Mouse (Mus musculus): Measurements from ENCODE around the gene Pex7. TPM values are rescaled to one million over a fixed set of nuclear protein-coding genes. Genes with fewer than 3 reads are reported as not detected.

The Pex7 gene
- polyA plus RNA-seq, 3 experiments from 2014 or later: 1.6 to 12.6 (median 5.8) TPM

Other genes starting within 250 kb of the Pex7 start
- gene Il20ra, start 195.1 kb downstream of the Pex7 start, polyA plus RNA-seq (2017; shearing (Covaris generic)): under 1 TPM in 1 of 3 experiments, not detected in 2; 0.73 TPM
- gene Slc35d3, start 56.2 kb downstream of the Pex7 start, polyA plus RNA-seq (2017; shearing (Covaris generic)): not detected
- gene Map3k5, start 26.8 kb upstream of the Pex7 start, polyA plus RNA-seq (2017; shearing (Covaris generic)): 10 to 100 TPM in 2 of 3 experiments, 1 to 10 TPM in 1; 9.3 to 14.3 (median 13.8) TPM
- gene Map7, start 240.8 kb upstream of the Pex7 start, polyA plus RNA-seq (2017; shearing (Covaris generic)): 1 to 10 TPM; 2.0 to 6.1 (median 5.4) TPM